Mouse (Mus musculus) E14TG2a.4 (cell line): ENCODE data around the gene P2rx1.

Source experiments
- CTCF ChIP-seq: conservative IDR thresholded peaks from 2 replicates; pipeline ENCODE4 v1.5.1; 2014; ENCODE audit warnings: low read length
- NANOG ChIP-seq: IDR thresholded peaks from 2 replicates; pipeline ENCODE4 v1.6.1; 2014; ENCODE audit warnings: borderline replicate concordance, low read length, mixed read lengths
- POU5F1 ChIP-seq: IDR thresholded peaks from 2 replicates; pipeline ENCODE4 v1.6.1; 2014; ENCODE audit warnings: low read length, borderline replicate concordance

GRCm38 (mm10) chr11:72961072-72961980 is 37.6 kb upstream of the P2rx1 start, which contains the start of gene Atp2a3:
- TF ChIP-seq CTCF = no peak
- no peak for TF ChIP-seq NANOG
- no peak for TF ChIP-seq POU5F1
